Mouse (Mus musculus): ENCODE measurements around the gene Zfp414. TPM values are rescaled to one million over a fixed set of nuclear protein-coding genes. Genes with fewer than 3 reads are reported as not detected.

Zfp414 gene
- polyA plus RNA-seq, 1 experiment from 2014 or later, result 53.3 TPM

DNA sequence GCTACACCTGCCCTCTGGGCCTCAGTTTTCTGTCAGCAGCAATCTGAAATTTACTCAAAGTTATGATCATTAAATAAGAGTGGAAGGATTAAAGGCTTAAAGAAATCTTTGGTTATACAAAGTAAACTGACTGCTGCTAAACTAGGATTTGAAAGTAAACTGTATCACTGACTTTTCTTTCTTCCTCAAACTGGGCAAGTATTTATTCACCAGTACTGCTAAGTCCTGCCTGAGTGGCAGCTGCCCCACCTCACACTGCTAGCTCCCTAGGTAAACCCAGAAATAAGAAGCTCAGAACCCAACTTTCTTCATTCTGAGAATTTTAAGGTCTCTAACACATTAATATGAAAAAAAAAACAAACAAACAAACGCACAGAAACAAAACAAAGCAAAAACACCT, 44.9 kb downstream of the Zfp414 start:
- H3K36me3 ChIP-seq (replicated peaks; ENCODE audit: control insufficient read depth, insufficient read depth, low read depth, low read length), result peaks cover 3% of the 10 kb centered on the region
- no peaks in the 10 kb centered on the region for H3K27me3 ChIP-seq (ENCODE audit: control insufficient read depth, insufficient read depth, low read length)
- H3K4me2 ChIP-seq (ENCODE audit: low read depth, low read length), result no peak overlapping the region
- no peaks in the 10 kb centered on the region for H3K4me1 ChIP-seq (ENCODE audit: control insufficient read depth, insufficient read depth, low read length)
- no peak overlapping the region for H3K9ac ChIP-seq (replicated peaks; ENCODE audit: low read length)
- H3K27ac ChIP-seq (replicated peaks; ENCODE audit: low read depth, low read length), result no peak overlapping the region
- no peak overlapping the region for H3K4me3 ChIP-seq (ENCODE audit: low read depth, low read length)
- WGBS, result 82% methylated on average over 1 of the region's 1 CpGs
- DNase-seq (ENCODE audit: low spot score) (no peak), ATAC-seq (replicated peaks; ENCODE audit: insufficient number of reproducible peaks, low FRiP score, low TSS enrichment, low read depth) (no peak)
- no peaks in the 10 kb centered on the region for H3K9me3 ChIP-seq (replicated peaks; ENCODE audit: control insufficient read depth, low read length)

DNA sequence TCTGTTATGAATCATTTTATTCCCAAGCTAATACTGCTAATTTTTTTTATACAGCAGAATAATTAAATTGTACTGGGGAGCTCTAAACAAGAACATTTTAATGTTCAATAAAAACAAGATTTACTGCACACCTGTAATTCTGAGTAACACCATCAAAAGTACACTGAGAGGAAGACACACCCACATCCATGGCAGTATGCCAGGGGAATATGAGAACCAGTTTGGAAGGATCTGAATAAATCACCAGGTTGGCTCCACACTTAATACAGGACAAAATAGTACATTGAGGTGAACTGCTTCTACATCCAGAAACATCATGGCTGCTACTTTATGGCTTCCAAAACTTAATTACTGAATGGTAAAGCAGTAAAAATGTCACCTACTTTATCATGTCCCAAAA, 46.6 kb downstream of the Zfp414 start:
- H3K4me2 ChIP-seq (ENCODE audit: low read depth, low read length), result no peak overlapping the region
- no peaks in the 10 kb centered on the region for H3K4me1 ChIP-seq (ENCODE audit: control insufficient read depth, insufficient read depth, low read length)
- ATAC-seq (replicated peaks; ENCODE audit: insufficient number of reproducible peaks, low FRiP score, low TSS enrichment, low read depth) (no peak), DNase-seq (ENCODE audit: low spot score) (no peak)
- H3K4me3 ChIP-seq (ENCODE audit: low read depth, low read length), result no peak overlapping the region
- H3K9ac ChIP-seq (replicated peaks; ENCODE audit: low read length), result no peak overlapping the region
- no peaks in the 10 kb centered on the region for H3K27me3 ChIP-seq (ENCODE audit: control insufficient read depth, insufficient read depth, low read length)
- H3K27ac ChIP-seq (replicated peaks; ENCODE audit: low read depth, low read length), result no peak overlapping the region
- peaks cover 3% of the 10 kb centered on the region for H3K36me3 ChIP-seq (replicated peaks; ENCODE audit: control insufficient read depth, insufficient read depth, low read depth, low read length)
- H3K9me3 ChIP-seq (replicated peaks; ENCODE audit: control insufficient read depth, low read length), result no peaks in the 10 kb centered on the region

DNA sequence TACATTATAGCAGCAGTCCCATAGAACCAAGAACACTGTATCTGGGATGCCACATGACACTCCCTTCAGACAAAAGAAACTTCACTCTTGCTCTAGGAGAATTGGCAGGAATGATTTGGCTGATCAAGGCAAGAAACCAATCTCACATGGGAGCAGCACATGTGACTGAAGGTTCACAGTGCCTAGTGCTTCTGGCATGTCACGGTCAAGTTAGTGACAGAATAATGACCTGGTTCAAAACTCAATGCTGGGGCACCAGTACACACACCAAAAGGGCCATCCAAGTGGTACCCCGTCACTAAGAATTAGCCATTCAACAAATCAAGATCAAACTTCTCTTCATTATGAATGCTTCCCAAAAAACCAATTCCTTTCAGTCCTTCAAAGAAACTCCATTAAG, 47.2 kb downstream of the Zfp414 start:
- H3K9ac ChIP-seq (replicated peaks; ENCODE audit: low read length), result no peak overlapping the region
- H3K4me2 ChIP-seq (ENCODE audit: low read depth, low read length), result no peak overlapping the region
- DNase-seq (ENCODE audit: low spot score) (no peak), ATAC-seq (replicated peaks; ENCODE audit: insufficient number of reproducible peaks, low FRiP score, low TSS enrichment, low read depth) (no peak)
- H3K36me3 ChIP-seq (replicated peaks; ENCODE audit: control insufficient read depth, insufficient read depth, low read depth, low read length), result peaks cover 3% of the 10 kb centered on the region
- H3K4me3 ChIP-seq (ENCODE audit: low read depth, low read length), result no peak overlapping the region
- 96% methylated on average over 2 of the region's 2 CpGs for WGBS
- no peaks in the 10 kb centered on the region for H3K4me1 ChIP-seq (ENCODE audit: control insufficient read depth, insufficient read depth, low read length)
- no peaks in the 10 kb centered on the region for H3K27me3 ChIP-seq (ENCODE audit: control insufficient read depth, insufficient read depth, low read length)
- no peaks in the 10 kb centered on the region for H3K9me3 ChIP-seq (replicated peaks; ENCODE audit: control insufficient read depth, low read length)
- H3K27ac ChIP-seq (replicated peaks; ENCODE audit: low read depth, low read length), result no peak overlapping the region

- Histone ChIP-seq H3K9me3 (replicated peaks; ENCODE audit: control insufficient read depth, low read length) (no peaks in the 10 kb centered on the region), H3K27ac (replicated peaks; ENCODE audit: low read depth, low read length) (no peak overlapping the region), H3K4me1 (ENCODE audit: control insufficient read depth, insufficient read depth, low read length) (no peaks in the 10 kb centered on the region), H3K27me3 (ENCODE audit: control insufficient read depth, insufficient read depth, low read length) (no peaks in the 10 kb centered on the region), H3K4me2 (ENCODE audit: low read depth, low read length) (no peak overlapping the region), H3K9ac (replicated peaks; ENCODE audit: low read length) (no peak overlapping the region), H3K36me3 (replicated peaks; ENCODE audit: control insufficient read depth, insufficient read depth, low read depth, low read length) (peaks cover 3% of the 10 kb centered on the region), H3K4me3 (ENCODE audit: low read depth, low read length) (no peak overlapping the region)
- no peak for DNase-seq (ENCODE audit: low spot score)
- ATAC-seq (replicated peaks; ENCODE audit: insufficient number of reproducible peaks, low FRiP score, low TSS enrichment, low read depth), result no peak
Measured at GRCm38 (mm10) chr17:33678771-33679170, 49.9 kb downstream of the Zfp414 start.

Other genes with a start within 250 kb of the Zfp414 start
- gene Zfp101, start 234.4 kb upstream of the Zfp414 start, polyA plus RNA-seq (2014; fragmentation: Nextera tagmentation; extraction: Ambion mirVana), result 26.0 and 30.6 TPM in 2 replicates
- gene Actl9, start 196.2 kb upstream of the Zfp414 start, polyA plus RNA-seq (2014; fragmentation: Nextera tagmentation; extraction: Ambion mirVana), result not detected in 2 replicates
- 36.1 and 38.9 TPM in 2 replicates for gene Adamts10, start 104.9 kb upstream of the Zfp414 start, polyA plus RNA-seq (2014; fragmentation: Nextera tagmentation; extraction: Ambion mirVana)
- 1.6 and 2.2 TPM in 2 replicates for gene Myo1f, start 73.4 kb upstream of the Zfp414 start, polyA plus RNA-seq (2014; fragmentation: Nextera tagmentation; extraction: Ambion mirVana)
- 0.32 and 0.61 TPM in 2 replicates for gene Pram1, start 9.0 kb downstream of the Zfp414 start, polyA plus RNA-seq (2014; fragmentation: Nextera tagmentation; extraction: Ambion mirVana)
- gene Hnrnpm, start 57.8 kb downstream of the Zfp414 start, polyA plus RNA-seq (2014; fragmentation: Nextera tagmentation; extraction: Ambion mirVana), result 613 and 725 TPM in 2 replicates
- gene March2, start 89.6 kb downstream of the Zfp414 start, polyA plus RNA-seq (2014; fragmentation: Nextera tagmentation; extraction: Ambion mirVana), result 30.0 and 32.7 TPM in 2 replicates
- 255 and 273 TPM in 2 replicates for gene Rab11b, start 131.4 kb downstream of the Zfp414 start, polyA plus RNA-seq (2014; fragmentation: Nextera tagmentation; extraction: Ambion mirVana)
- gene Angptl4, start 152.7 kb downstream of the Zfp414 start, polyA plus RNA-seq (2014; fragmentation: Nextera tagmentation; extraction: Ambion mirVana), result 44.5 and 48.9 TPM in 2 replicates
- gene Kank3, start 181.4 kb downstream of the Zfp414 start, polyA plus RNA-seq (2014; fragmentation: Nextera tagmentation; extraction: Ambion mirVana), result 18.2 and 25.1 TPM in 2 replicates
- gene Rps28, start 195.5 kb downstream of the Zfp414 start, polyA plus RNA-seq (2014; fragmentation: Nextera tagmentation; extraction: Ambion mirVana), result 824 and 897 TPM in 2 replicates
- gene Ndufa7, start 195.5 kb downstream of the Zfp414 start, polyA plus RNA-seq (2014; fragmentation: Nextera tagmentation; extraction: Ambion mirVana), result 392 and 414 TPM in 2 replicates
- 76.2 and 80.9 TPM in 2 replicates for gene Cd320, start 214.0 kb downstream of the Zfp414 start, polyA plus RNA-seq (2014; fragmentation: Nextera tagmentation; extraction: Ambion mirVana)
- gene Gm7029, start 244.7 kb downstream of the Zfp414 start, polyA plus RNA-seq (2014; fragmentation: Nextera tagmentation; extraction: Ambion mirVana), result not detected in 2 replicates